Mouse (Mus musculus) embryonic facial prominence, embryonic 14.5 days (tissue): ENCODE data around the gene Gin1. TPM values are rescaled to one million over a fixed set of nuclear protein-coding genes. Genes with fewer than 3 reads are reported as not detected.
A peak's percentile ranks its signal among the peaks of the same experiment; 100 is the strongest.

Experiments
- ATAC-seq: fragments of 200-750 bp; cut with Nextera tagmentation; 2 replicates; pipeline ENCODE4 v1.8.0; 2017; ENCODE audit warnings: low read depth, moderate number of reproducible peaks, moderate TSS enrichment
- DNase-seq: peaks from one replicate; pipeline ENCODE4 v3.0.0-alpha.2; 2015; ENCODE audit warnings: low spot score
- H3K27ac ChIP-seq: fragments of 300-500 bp; sonication (generic); replicated peaks from 2 replicates; pipeline ENCODE4 v1.5.1; 2014; ENCODE audit warnings: low read depth, mild to moderate bottlenecking, low read length, moderate library complexity
- H3K27me3 ChIP-seq: fragments of 300-500 bp; sonication (generic); replicated peaks from 2 replicates; pipeline ENCODE4 v1.6.1; 2014; ENCODE audit warnings: low read length; ENCODE audit not compliant: control insufficient read depth, insufficient read depth
- H3K36me3 ChIP-seq: fragments of 300-500 bp; sonication (generic); 2 replicates; pipeline ENCODE4 v1.6.1; 2014; ENCODE audit warnings: low read length, mixed read lengths; ENCODE audit not compliant: control insufficient read depth, insufficient read depth
- H3K4me1 ChIP-seq: fragments of 300-500 bp; sonication (generic); 2 replicates; pipeline ENCODE4 v1.6.1; 2014; ENCODE audit warnings: antibody characterized with exemption, low read length; ENCODE audit not compliant: control insufficient read depth, insufficient read depth
- H3K4me2 ChIP-seq: fragments of 300-500 bp; sonication (generic); 2 replicates; pipeline ENCODE4 v1.6.1; 2014; ENCODE audit warnings: low read depth, mild to moderate bottlenecking, low read length, moderate library complexity, mixed read lengths
- H3K4me3 ChIP-seq: fragments of 300-500 bp; sonication (generic); 2 replicates; pipeline ENCODE4 v1.5.1; 2014; ENCODE audit warnings: low read depth, mild to moderate bottlenecking, low read length
- H3K9ac ChIP-seq: fragments of 300-500 bp; sonication (generic); 2 replicates; pipeline ENCODE4 v1.6.1; 2014; ENCODE audit warnings: low read depth, mild to moderate bottlenecking, low read length, moderate library complexity, mixed read lengths
- H3K9me3 ChIP-seq: fragments of 300-500 bp; sonication (generic); 2 replicates; pipeline ENCODE4 v1.6.1; 2016; ENCODE audit warnings: low read length; ENCODE audit not compliant: control insufficient read depth
- WGBS: fragments of 180-500 bp; shearing (Covaris S2); extraction: QIAGEN DNeasy Blood & Tissue Kit; methylation state at CpG from one replicate; pipeline ENCODE4 v1.1.7; 2014; 5-methylcytosine and 5-hydroxymethylcytosine counted together
- polyA plus RNA-seq: library from polyadenylated mRNA; unstranded; fragments of >200 nt; fragmentation: Nextera tagmentation; extraction: Ambion mirVana; gene quantifications from 2 replicates; pipeline ENCODE4 v1.2.1, GENCODE M21; 2014

Gin1 gene
- polyA plus RNA-seq, 1 experiment from 2014 or later = 12.1 TPM

- Histone ChIP-seq H3K9me3 (no peaks in the 10 kb centered on the region), H3K4me1 (no peaks in the 10 kb centered on the region), H3K36me3 (no peaks in the 10 kb centered on the region), H3K4me3 (no peak overlapping the region), H3K27me3 (no peaks in the 10 kb centered on the region), H3K27ac (no peak overlapping the region), H3K9ac (no peak overlapping the region), H3K4me2 (no peak overlapping the region)
- 44% methylated on average over 4 of the region's 4 CpGs for WGBS
- DNase-seq = peak; percentile 40
- ATAC-seq = no peak
These were observed 32.4 kb downstream of the Gin1 start for GRCm38 (mm10) chr1:97802207-97802902.

GRCm38 (mm10) chr1:97804520-97804919 lies 34.5 kb downstream of the Gin1 start:
- no peak overlapping the region for H3K4me2 ChIP-seq
- H3K9me3 ChIP-seq = no peaks in the 10 kb centered on the region
- H3K9ac ChIP-seq = no peak overlapping the region
- no peak overlapping the region for H3K27ac ChIP-seq
- DNase-seq (no peak), ATAC-seq (no peak)
- H3K4me3 ChIP-seq = no peak overlapping the region
- no peaks in the 10 kb centered on the region for H3K27me3 ChIP-seq
- H3K4me1 ChIP-seq = no peaks in the 10 kb centered on the region
- no peaks in the 10 kb centered on the region for H3K36me3 ChIP-seq

GRCm38 (mm10) chr1:97809255-97809912 lies 39.4 kb downstream of the Gin1 start:
- Histone ChIP-seq H3K27ac (no peak overlapping the region), H3K36me3 (no peaks in the 10 kb centered on the region), H3K27me3 (no peaks in the 10 kb centered on the region), H3K9me3 (no peaks in the 10 kb centered on the region), H3K4me1 (no peaks in the 10 kb centered on the region), H3K9ac (no peak overlapping the region), H3K4me2 (no peak overlapping the region), H3K4me3 (no peak overlapping the region)
- ATAC-seq (no peak), DNase-seq (peak; percentile 36)
- WGBS = 33% methylated on average over 2 of the region's 2 CpGs

- H3K27me3 ChIP-seq = no peaks in the 10 kb centered on the region
- no peak overlapping the region for H3K27ac ChIP-seq
- H3K9ac ChIP-seq = no peak overlapping the region
- H3K4me2 ChIP-seq = no peak overlapping the region
- H3K4me1 ChIP-seq = no peaks in the 10 kb centered on the region; the same call in 1 of the 2 replicates
- no peak overlapping the region for H3K4me3 ChIP-seq
- no peak for DNase-seq
- H3K9me3 ChIP-seq = no peaks in the 10 kb centered on the region
- no peak for ATAC-seq
- H3K36me3 ChIP-seq = no peaks in the 10 kb centered on the region
- 91% methylated on average over 3 of the region's 3 CpGs for WGBS
These were observed 51.3 kb downstream of the Gin1 start for GRCm38 (mm10) chr1:97821282-97821681.

GRCm38 (mm10) chr1:97822203-97822602 lies 52.2 kb downstream of the Gin1 start:
- no peak overlapping the region for H3K4me2 ChIP-seq
- no peaks in the 10 kb centered on the region for H3K36me3 ChIP-seq
- ATAC-seq = no peak
- H3K27me3 ChIP-seq = no peaks in the 10 kb centered on the region
- H3K27ac ChIP-seq = no peak overlapping the region
- H3K9ac ChIP-seq = no peak overlapping the region
- H3K4me1 ChIP-seq = no peaks in the 10 kb centered on the region; the same call in 1 of the 2 replicates
- no peaks in the 10 kb centered on the region for H3K9me3 ChIP-seq
- no peak for DNase-seq
- H3K4me3 ChIP-seq = no peak overlapping the region
- WGBS = 82% methylated on average over 5 of the region's 5 CpGs

- Histone ChIP-seq H3K9ac (no peak overlapping the region), H3K4me1 (no peaks in the 10 kb centered on the region; the same call in 1 of the 2 replicates), H3K4me3 (no peak overlapping the region), H3K36me3 (no peaks in the 10 kb centered on the region), H3K9me3 (no peaks in the 10 kb centered on the region), H3K4me2 (no peak overlapping the region), H3K27me3 (no peaks in the 10 kb centered on the region), H3K27ac (no peak overlapping the region)
- ATAC-seq = no peak
- WGBS = 94% methylated on average over 7 of the region's 7 CpGs
- no peak for DNase-seq
These were observed 52.9 kb downstream of the Gin1 start for GRCm38 (mm10) chr1:97822904-97823303.

GRCm38 (mm10) chr1:97827566-97827965 lies 57.6 kb downstream of the Gin1 start:
- Histone ChIP-seq H3K4me1 (no peaks in the 10 kb centered on the region), H3K27me3 (no peaks in the 10 kb centered on the region), H3K4me3 (no peak overlapping the region), H3K9me3 (no peaks in the 10 kb centered on the region), H3K27ac (no peak overlapping the region), H3K36me3 (peaks cover 10% of the 10 kb centered on the region), H3K9ac (no peak overlapping the region), H3K4me2 (no peak overlapping the region)
- WGBS = 61% methylated on average over 2 of the region's 2 CpGs
- DNase-seq = peak; percentile 13
- ATAC-seq = no peak

- Histone ChIP-seq H3K27me3 (no peaks in the 10 kb centered on the region), H3K4me3 (no peak overlapping the region), H3K4me2 (no peak overlapping the region), H3K4me1 (0 out of 2 replicates have a peak, but pooled peaks cover under 1% of the 10 kb centered on the region), H3K36me3 (peaks cover 10% of the 10 kb centered on the region), H3K9me3 (no peaks in the 10 kb centered on the region), H3K9ac (no peak overlapping the region), H3K27ac (no peak overlapping the region)
- WGBS = 92% methylated on average over 5 of the region's 5 CpGs
- DNase-seq (no peak), ATAC-seq (no peak)
These were observed 58.1 kb downstream of the Gin1 start for GRCm38 (mm10) chr1:97828087-97828486.
